Mouse (Mus musculus) testis, adult 2 months (tissue): ENCODE data around the gene Olfr522. TPM values are rescaled to one million over a fixed set of nuclear protein-coding genes. Genes with fewer than 3 reads are reported as not detected.

ENCODE experiments used
- H3K27ac ChIP-seq: fragments of 200-500 bp; 2 replicates; pipeline ENCODE4 v1.5.1; 2012; ENCODE audit warnings: low read depth, low read length; ENCODE audit not compliant: control insufficient read depth, insufficient read depth
- H3K27me3 ChIP-seq: fragments of 200-500 bp; 2 replicates; pipeline ENCODE4 v1.6.1; 2012; ENCODE audit warnings: mild to moderate bottlenecking, low read length, moderate library complexity; ENCODE audit not compliant: control insufficient read depth, insufficient read depth
- H3K36me3 ChIP-seq: fragments of 200-500 bp; 2 replicates; pipeline ENCODE4 v1.6.1; 2012; ENCODE audit warnings: mild to moderate bottlenecking, low read length; ENCODE audit not compliant: control insufficient read depth, insufficient read depth
- H3K4me1 ChIP-seq: fragments of 200-500 bp; 2 replicates; pipeline ENCODE4 v1.6.1; 2012; ENCODE audit warnings: low read length; ENCODE audit not compliant: control insufficient read depth, insufficient read depth
- H3K4me3 ChIP-seq: fragments of 200-500 bp; 2 replicates; pipeline ENCODE4 v1.5.1; 2012; ENCODE audit warnings: low read depth, mild to moderate bottlenecking, low read length, moderate library complexity, mixed read lengths; ENCODE audit not compliant: control insufficient read depth
- CTCF ChIP-seq: fragments of 200-500 bp; IDR thresholded peaks from 2 replicates; pipeline ENCODE4 v1.5.1; 2012; ENCODE audit warnings: low read depth, mild to moderate bottlenecking, inconsistent platforms, low read length, moderate library complexity; ENCODE audit not compliant: control insufficient read depth, insufficient read depth, insufficient replicate concordance
- POLR2A ChIP-seq: fragments of 200-500 bp; IDR thresholded peaks from 2 replicates; pipeline ENCODE4 v1.6.1; 2012; ENCODE audit warnings: low read depth, mild to moderate bottlenecking, inconsistent platforms, low read length, moderate library complexity; ENCODE audit not compliant: control insufficient read depth
- polyA plus RNA-seq: library from polyadenylated mRNA; depleted of rRNA; stranded (reverse); fragments of >200 nt; gene quantifications from 2 replicates; pipeline ENCODE4 v1.2.3, GENCODE M21; 2012

Olfr522 gene
- polyA plus RNA-seq, 1 experiment: not detected

DNA sequence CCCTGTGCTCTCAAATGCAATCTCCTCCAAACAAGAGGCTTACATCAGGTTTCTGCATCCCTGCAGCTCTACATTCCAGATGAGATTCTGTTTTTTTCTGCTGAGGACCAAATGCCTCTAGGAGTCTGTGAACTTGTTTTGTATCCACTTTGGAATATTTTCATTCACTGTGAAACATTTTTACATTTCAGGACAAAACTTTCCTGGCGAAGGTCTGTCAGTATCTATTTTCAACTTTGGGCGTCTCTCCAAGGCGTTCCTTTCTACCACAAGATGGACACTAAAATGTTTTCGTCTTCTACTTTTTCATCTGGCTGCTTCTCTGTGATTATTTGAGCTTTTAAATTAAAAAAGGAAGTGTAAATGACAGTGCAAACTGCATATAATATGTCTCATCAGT lies 29.5 kb upstream of the Olfr522 start:
- Histone ChIP-seq H3K4me1 (peaks cover 4% of the 10 kb centered on the region), H3K36me3 (no peaks in the 10 kb centered on the region), H3K27ac (no peak overlapping the region), H3K27me3 (no peaks in the 10 kb centered on the region), H3K4me3 (no peak overlapping the region)
- TF ChIP-seq CTCF: no peak
- TF ChIP-seq POLR2A: no peak

- no peak overlapping the region for H3K27ac ChIP-seq
- peaks cover 4% of the 10 kb centered on the region for H3K4me1 ChIP-seq
- H3K36me3 ChIP-seq: no peaks in the 10 kb centered on the region
- no peaks in the 10 kb centered on the region for H3K27me3 ChIP-seq
- peak overlapping the region; percentile 0 for H3K4me3 ChIP-seq
- TF ChIP-seq CTCF (no peak), POLR2A (no peak)
Measured at GRCm38 (mm10) chr7:140192851-140193250, 28.3 kb upstream of the Olfr522 start.

DNA sequence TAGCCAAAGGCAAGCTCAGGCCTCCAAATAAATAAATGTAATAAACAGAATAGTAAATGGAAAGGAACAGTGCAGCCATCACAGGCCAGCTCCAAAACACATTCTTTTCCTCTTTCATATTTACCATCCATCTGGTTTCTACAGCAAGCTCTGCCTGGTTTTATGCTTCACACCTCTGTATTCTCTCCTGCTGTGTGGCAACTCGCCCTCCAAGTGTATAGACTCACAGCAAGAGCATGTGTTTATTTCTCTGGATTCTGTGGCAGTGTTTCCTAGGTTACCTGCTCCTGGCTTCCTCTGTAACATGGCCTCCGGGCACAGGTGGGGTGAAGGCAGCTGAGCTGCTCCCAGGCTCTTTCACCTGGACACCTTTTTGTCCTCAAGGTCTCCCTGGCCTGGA lies 27.9 kb upstream of the Olfr522 start:
- Histone ChIP-seq H3K4me1 (peaks cover 4% of the 10 kb centered on the region), H3K27me3 (no peaks in the 10 kb centered on the region), H3K36me3 (no peaks in the 10 kb centered on the region), H3K4me3 (peak overlapping the region; percentile 0), H3K27ac (no peak overlapping the region)
- TF ChIP-seq POLR2A (no peak), CTCF (no peak)

DNA sequence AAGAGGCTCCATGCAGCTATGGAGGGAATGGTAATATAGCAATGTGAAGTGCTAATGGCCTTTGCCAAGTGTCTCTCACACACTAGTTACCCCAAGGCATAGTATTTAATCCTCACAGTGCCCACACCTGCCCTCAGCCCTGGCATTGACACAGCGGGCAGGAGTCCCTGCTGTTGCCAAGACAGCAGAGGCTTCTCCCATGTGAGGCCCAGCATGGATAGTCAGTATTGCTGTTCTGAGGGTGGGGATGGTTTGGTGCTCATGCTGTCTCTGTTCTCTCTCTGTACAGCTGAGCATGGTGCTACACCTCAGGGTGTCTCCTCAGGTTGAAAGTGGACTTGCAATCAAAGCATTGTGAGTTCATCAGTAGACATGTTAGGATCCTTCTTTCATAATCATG lies 25.9 kb upstream of the Olfr522 start:
- TF ChIP-seq POLR2A (no peak), CTCF (no peak)
- peaks cover 4% of the 10 kb centered on the region for H3K4me1 ChIP-seq
- no peak overlapping the region for H3K27ac ChIP-seq
- H3K4me3 ChIP-seq: no peak overlapping the region
- H3K27me3 ChIP-seq: no peaks in the 10 kb centered on the region
- no peaks in the 10 kb centered on the region for H3K36me3 ChIP-seq

- no peak for TF ChIP-seq POLR2A
- no peak for TF ChIP-seq CTCF
- H3K27ac ChIP-seq: no peak overlapping the region
- no peaks in the 10 kb centered on the region for H3K36me3 ChIP-seq
- no peaks in the 10 kb centered on the region for H3K27me3 ChIP-seq
- H3K4me3 ChIP-seq: no peak overlapping the region
- peaks cover 4% of the 10 kb centered on the region for H3K4me1 ChIP-seq
Measured at GRCm38 (mm10) chr7:140188391-140189328, 24.1 kb upstream of the Olfr522 start.

DNA sequence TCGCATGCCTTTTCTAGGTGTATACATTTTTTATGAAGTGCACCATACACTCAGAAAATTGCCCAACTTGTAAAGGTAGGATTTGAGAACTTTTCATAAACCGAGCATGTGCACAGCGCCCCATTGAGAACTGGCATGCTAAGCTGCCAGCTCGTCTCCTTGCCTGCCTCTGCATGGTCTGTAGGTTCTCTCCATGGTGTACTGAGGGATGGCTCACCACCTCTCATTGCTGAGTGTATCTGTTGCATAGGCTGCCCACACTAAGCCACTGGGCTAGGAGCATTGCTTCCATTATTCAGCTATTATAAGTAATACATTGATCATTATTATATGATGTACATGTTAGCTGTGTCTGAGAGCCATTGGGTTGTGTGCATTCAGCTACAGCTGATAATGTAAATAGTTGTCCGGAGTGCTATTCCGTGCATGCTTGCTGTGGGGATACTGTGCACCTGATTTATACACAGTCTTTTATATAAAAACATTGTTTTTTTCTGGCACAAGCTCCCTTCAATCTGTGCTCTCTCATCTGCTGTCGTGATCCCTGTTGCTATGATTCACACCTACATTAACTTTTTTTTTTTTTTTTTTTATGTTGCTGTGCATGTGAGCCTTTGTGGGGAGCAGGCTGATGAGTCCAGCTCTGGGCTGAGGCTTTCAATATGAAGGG lies 23.3 kb upstream of the Olfr522 start:
- H3K4me1 ChIP-seq: peaks cover 4% of the 10 kb centered on the region
- TF ChIP-seq CTCF: no peak
- no peak for TF ChIP-seq POLR2A
- H3K36me3 ChIP-seq: no peaks in the 10 kb centered on the region
- H3K4me3 ChIP-seq: no peak overlapping the region
- no peaks in the 10 kb centered on the region for H3K27me3 ChIP-seq
- H3K27ac ChIP-seq: no peak overlapping the region
